Mouse (Mus musculus) olfactory bulb, adult 2 months (tissue): Measurements from ENCODE around the gene Fam162a.

Experiments used
- CTCF ChIP-seq: fragments of 200-500 bp; IDR thresholded peaks from 2 replicates; pipeline ENCODE4 v1.5.1; 2012; ENCODE audit warnings: low read depth, mild to moderate bottlenecking, low read length, moderate library complexity; ENCODE audit not compliant: insufficient read depth
- POLR2A ChIP-seq: fragments of 200-500 bp; IDR thresholded peaks from 2 replicates; pipeline ENCODE4 v1.6.1; 2012; ENCODE audit warnings: mild to moderate bottlenecking, low read depth, low read length, moderate library complexity; ENCODE audit not compliant: insufficient read depth

DNA sequence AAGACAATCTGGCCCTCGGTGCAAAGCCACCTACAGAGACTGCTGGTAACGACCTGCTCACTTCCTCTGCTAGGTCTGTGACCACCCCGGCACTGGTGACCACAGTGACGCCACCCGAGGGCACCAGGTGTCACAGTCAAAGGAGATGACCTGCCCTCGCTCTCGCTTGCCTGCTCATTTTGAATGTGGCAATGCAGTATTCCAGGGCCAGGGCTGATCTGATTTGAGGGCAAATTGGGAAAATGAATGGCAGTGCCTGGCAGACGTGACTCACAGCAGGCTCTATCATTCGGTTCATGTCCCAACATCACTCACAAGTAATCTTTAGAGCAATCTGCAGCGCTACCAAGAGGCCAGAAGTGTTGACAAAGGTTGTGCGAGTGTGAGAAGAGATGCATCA lies 15.0 kb downstream of the Fam162a start:
- TF ChIP-seq CTCF (no peak), POLR2A (no peak)
